Mouse (Mus musculus) layer of hippocampus, adult 8-10 months (tissue): Measurements from ENCODE around the gene Zscan5b. TPM values are rescaled to one million over a fixed set of nuclear protein-coding genes. Genes with fewer than 3 reads are reported as not detected.
"Not testable (repeated sequence)": the region's sequence is repeated elsewhere in the genome, so short reads cannot be mapped to it uniquely, and the experiment has no call there.

ENCODE experiments used
- DNase-seq, 2 experiments: peaks; one replicate each; pipeline ENCODE4 v3.0.0; 2022; ENCODE audit warnings: low spot score in 2 of 2
- total RNA-seq, 4 experiments: library from RNA; stranded (reverse); gene quantifications; 2 replicates each; pipeline ENCODE4 v1.2.4; 2022

Gene Zscan5b
- total RNA-seq, 4 experiments from 2014 or later, result not detected

DNA sequence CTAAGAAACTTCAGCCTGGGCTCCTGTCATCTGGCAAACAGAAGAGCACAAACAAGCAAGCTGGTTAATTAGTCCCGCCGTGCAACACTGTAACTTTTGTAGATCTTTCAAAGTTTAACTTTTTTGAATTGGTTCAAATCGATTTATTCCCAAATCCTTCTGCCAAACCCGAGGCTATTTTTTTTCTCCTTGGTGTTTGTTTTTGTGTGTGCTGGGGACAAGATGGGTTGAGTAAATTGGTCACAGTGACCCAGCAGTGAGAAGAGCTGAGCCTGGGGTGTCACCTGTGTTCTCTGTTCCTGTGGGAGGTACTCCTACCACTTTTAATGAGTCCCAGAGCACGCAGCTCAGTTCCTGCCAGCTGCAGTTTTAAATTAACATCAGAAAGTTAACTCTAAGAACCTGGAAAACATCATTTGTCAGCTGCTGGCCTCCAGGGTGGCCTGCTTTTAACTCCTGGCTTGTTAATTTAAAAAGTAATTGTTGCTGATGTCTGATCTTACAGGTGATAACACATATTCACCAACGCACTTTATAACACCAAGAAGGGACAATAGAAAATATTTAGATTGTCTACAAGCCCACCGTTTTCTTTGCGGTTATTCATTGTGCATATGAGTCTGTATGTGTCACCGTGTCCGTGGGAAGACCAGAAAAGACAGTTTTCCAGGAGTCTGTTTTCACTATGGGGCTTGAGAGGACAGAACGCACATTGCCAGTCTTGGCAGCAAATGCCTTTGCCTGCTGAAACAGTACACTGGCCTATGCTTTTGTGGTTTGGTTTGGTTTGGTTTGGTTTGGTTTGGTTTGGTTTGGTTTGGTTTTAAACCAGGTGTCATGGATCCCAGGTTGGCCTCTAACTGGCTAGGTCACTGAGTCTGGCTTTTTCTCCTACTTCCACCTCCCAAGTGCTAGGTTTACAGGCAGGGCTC, 22.5 kb downstream of the Zscan5b start:
- no peak for DNase-seq

- no peak for DNase-seq
Measured at GRCm38 (mm10) chr7:6252410-6252809, 30.3 kb downstream of the Zscan5b start, which contains the start of gene Epp13. Gene Epp13 (plus strand): TSS chr7:6252710.

DNA sequence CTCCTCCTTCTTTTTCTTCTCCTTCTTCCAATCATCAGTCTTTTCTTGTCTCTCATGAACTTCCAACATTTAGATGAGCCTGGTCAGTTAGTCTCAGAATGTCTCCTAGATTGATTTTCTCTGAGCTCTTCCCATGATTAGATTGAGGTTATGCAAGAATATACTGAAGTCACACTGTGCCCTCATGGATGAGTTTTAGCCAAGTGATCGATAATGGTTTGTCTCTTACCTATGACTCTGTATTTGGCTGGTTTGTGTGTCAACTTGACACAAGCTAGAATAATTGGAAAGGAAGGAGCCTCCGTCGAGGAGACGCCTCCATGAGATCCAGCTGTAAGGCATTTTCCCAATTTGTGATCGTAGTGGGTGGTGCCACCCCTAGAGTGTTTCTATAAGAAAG, 32.4 kb downstream of the Zscan5b start:
- no peak for DNase-seq

DNA sequence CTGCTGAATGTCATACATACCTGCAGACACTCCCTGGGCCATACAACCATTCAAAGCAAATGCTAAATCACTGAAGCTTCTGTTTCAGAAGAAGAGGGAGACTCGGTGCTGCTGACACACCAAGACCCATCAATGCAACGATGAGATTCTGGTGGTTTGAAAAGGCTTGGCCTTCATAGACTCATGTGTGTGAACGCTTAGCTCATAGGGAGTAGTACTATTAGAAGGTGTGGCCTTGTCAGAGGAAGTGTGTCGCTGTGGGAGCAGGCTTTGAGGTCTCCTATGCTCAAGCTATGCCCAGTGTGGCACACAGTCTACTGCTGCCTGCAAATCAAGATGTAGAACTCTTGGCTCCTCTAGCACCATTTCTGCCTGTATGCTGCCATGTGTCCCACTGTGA, 35.3 kb downstream of the Zscan5b start:
- no peak for DNase-seq

DNA sequence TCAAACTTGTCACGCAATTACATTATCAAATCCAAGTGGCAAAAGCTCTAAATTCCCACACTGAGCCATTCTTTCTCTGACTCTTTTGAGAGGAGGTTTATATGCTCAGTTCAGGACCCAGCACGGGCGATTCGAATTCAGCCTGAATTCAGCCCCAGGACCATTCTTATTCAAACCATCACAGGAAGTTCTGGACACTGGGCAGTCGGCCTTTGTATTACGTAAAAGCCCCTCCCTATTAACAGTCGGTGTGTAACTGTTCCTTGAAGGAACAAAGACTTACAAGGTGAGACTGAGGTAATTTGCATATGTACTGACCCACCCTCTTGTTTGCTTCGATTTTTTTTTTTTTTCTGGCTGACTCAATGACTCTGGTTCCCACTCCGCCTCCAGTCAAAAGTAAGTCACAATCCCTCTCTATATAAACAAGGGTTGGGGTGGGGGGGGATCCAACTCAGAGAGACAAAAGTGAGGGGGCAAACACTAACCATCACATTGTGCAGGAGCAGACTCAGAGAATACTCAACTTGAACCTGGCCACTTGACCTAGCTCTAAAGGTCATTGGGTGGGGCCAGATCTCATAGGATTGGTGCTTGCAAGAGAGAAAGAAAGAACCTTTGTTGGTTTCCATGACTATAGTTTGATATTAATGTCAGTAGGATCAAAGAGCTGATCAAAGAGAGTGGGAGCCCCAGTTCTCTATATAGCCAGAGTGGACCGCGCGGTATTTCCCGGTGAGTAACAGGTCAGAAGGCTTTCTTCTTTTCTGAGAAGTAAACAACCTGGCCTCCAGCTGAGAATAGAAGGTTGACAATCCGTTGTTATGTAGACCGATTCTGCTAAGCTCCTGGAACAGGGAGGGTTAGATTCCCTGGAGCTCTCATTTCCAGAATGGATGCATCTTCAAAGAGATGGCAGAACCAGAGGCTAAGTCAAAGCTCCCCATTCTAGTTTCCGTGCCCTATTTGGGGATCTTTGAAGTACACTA, 36.4 kb downstream of the Zscan5b start:
- no peak for DNase-seq

GRCm38 (mm10) chr7:6260004-6260403, 37.9 kb downstream of the Zscan5b start:
- DNase-seq, result not testable (repeated sequence)

DNA sequence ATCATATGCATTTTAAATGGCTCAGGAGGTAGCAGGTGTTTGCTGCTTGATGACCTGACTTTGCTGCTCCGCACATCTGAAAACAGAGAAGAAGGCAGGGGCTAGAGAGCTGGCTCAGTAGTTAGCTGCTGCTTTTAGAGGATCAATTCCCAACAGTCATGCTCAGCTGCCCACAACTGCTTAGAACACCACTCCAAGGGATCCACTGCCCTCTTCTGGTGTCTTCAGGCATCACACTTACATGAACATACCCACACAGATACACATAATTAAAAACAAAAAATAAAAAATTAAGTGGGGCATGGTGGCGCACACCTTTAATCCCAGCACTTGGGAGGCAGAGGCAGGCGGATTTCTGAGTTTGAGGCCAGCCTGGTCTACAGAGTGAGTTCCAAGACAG, 40.0 kb downstream of the Zscan5b start:
- DNase-seq, result no peak

GRCm38 (mm10) chr7:6262984-6263383, 40.9 kb downstream of the Zscan5b start:
- no peak for DNase-seq

- no peak for DNase-seq
Measured at GRCm38 (mm10) chr7:6265695-6266094, 43.6 kb downstream of the Zscan5b start.

DNA sequence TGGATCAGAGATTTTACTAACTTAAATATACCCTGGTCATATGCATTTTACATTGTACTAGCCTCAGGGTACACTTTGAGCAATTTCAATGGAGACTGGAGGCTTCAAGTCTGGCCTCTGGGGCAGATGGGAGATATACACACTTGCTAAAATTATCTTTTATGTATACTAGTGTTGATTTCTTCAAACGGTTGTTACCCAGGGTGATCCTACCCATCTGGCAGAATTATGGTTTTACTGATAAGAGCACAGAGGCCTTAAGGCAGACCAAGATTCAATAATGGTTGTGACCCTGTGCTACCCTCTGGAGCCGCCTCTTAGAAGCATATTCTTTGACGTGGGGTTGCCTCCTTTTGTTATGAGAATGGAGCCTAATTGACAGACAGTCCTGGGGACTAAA, 55.8 kb downstream of the Zscan5b start:
- no peak for DNase-seq

DNA sequence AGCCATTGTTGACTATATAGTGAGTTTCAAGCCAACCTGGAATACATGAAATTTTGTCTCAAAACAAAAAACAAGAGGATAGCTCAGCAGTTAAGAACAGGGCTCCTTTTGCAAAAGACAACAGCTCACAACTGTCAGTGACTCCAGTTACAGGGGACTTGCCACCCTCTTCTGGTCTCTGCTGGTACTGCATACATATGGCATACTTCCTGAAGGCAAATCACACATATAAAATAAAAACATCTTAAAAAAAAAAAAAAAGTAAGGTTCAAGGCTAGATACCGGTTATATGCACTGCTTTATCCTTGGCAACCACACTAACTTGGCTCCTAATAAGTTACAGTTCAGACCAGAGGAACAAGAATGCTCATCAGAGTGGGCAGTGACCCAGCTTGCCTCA, 60.7 kb downstream of the Zscan5b start:
- peak; percentile 66 to 82 for DNase-seq

GRCm38 (mm10) chr7:6283451-6284075, 61.5 kb downstream of the Zscan5b start:
- peak; percentile 81 to 86 for DNase-seq

- no peak for DNase-seq
Measured at GRCm38 (mm10) chr7:6284442-6285012, 62.4 kb downstream of the Zscan5b start.

DNA sequence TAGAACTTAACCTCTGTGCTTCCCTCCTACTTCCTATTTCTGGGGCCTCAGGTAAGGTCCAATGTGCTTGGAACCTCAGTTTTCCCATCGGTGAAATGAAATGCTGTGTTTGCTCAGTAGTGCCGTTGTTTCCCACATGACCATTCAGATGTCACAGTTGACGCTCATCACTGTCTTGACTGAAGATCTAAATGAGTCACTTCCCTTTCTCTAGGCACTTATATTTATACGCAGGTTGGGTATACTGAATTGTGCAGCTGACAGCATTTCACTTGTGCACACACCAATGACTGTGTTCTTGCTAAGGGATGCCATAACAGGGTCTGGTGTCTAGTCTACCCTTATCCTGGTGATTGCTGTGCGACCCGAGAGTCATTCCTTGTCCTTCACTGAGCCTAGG, 63.3 kb downstream of the Zscan5b start:
- DNase-seq, result no peak

GRCm38 (mm10) chr7:6285842-6286705, 64.0 kb downstream of the Zscan5b start, which contains the start of gene Zfp667:
Gene Zfp667 (plus strand): TSS chr7:6286579.
- DNase-seq, result peak; percentile 95 to 97

- DNase-seq, result peak; percentile 36 to 46
Measured at GRCm38 (mm10) chr7:6286921-6287531, 64.9 kb downstream of the Zscan5b start.
